Mouse (Mus musculus) adrenal gland, postnatal 25 days (tissue): ENCODE results near the gene Msantd3. TPM values are rescaled to one million over a fixed set of nuclear protein-coding genes. Genes with fewer than 3 reads are reported as not detected.

Experiments used
- DNase-seq: peaks from one replicate; pipeline ENCODE4 v3.0.0; 2021; ENCODE audit warnings: mixed read lengths
- total RNA-seq: library from RNA; stranded (reverse); gene quantifications from 2 replicates; pipeline ENCODE4 v1.2.3, GENCODE M21; 2021

The Msantd3 gene
- total RNA-seq, 1 experiment from 2014 or later, result 15.7 TPM

GRCm38 (mm10) chr4:48555729-48556128 lies 16.0 kb downstream of the Msantd3 start:
- DNase-seq, result peak; percentile 54

GRCm38 (mm10) chr4:48559652-48560051 lies 19.9 kb downstream of the Msantd3 start:
- DNase-seq, result peak; percentile 20

- DNase-seq, result no peak
Observed at GRCm38 (mm10) chr4:48561824-48562223, 22.1 kb downstream of the Msantd3 start.

GRCm38 (mm10) chr4:48564962-48565361 lies 25.2 kb downstream of the Msantd3 start:
- DNase-seq, result no peak

- DNase-seq, result no peak
Observed at GRCm38 (mm10) chr4:48576361-48576760, 36.6 kb downstream of the Msantd3 start.

- DNase-seq, result no peak
Observed at GRCm38 (mm10) chr4:48577831-48578230, 38.1 kb downstream of the Msantd3 start.

GRCm38 (mm10) chr4:48578399-48578798 lies 38.7 kb downstream of the Msantd3 start:
- DNase-seq, result no peak

- DNase-seq, result peak; percentile 12
Observed at GRCm38 (mm10) chr4:48579475-48580110, 39.9 kb downstream of the Msantd3 start.

- no peak for DNase-seq
Observed at GRCm38 (mm10) chr4:48581201-48581600, 41.5 kb downstream of the Msantd3 start.

GRCm38 (mm10) chr4:48581993-48582392 lies 42.3 kb downstream of the Msantd3 start:
- no peak for DNase-seq

GRCm38 (mm10) chr4:48582941-48583340 lies 43.2 kb downstream of the Msantd3 start:
- DNase-seq, result no peak

GRCm38 (mm10) chr4:48584421-48585240 lies 44.9 kb downstream of the Msantd3 start, which contains the start of gene Tmeff1:
Gene Tmeff1 (plus strand): TSS chr4:48585174.
- DNase-seq, result peak; percentile 59

- peak; percentile 60 for DNase-seq
Observed at GRCm38 (mm10) chr4:48585241-48586098, 45.7 kb downstream of the Msantd3 start.

- DNase-seq, result no peak
Observed at GRCm38 (mm10) chr4:48586099-48586821, 46.5 kb downstream of the Msantd3 start.

- no peak for DNase-seq
Observed at GRCm38 (mm10) chr4:48587526-48587925, 47.8 kb downstream of the Msantd3 start.

GRCm38 (mm10) chr4:48588576-48588975 lies 48.8 kb downstream of the Msantd3 start:
- DNase-seq, result no peak

- DNase-seq, result no peak
Observed at GRCm38 (mm10) chr4:48590862-48591261, 51.1 kb downstream of the Msantd3 start.

GRCm38 (mm10) chr4:48591390-48591789 lies 51.7 kb downstream of the Msantd3 start:
- no peak for DNase-seq

GRCm38 (mm10) chr4:48592328-48592727 lies 52.6 kb downstream of the Msantd3 start:
- no peak for DNase-seq

GRCm38 (mm10) chr4:48592844-48593243 lies 53.1 kb downstream of the Msantd3 start:
- DNase-seq, result no peak

- no peak for DNase-seq
Observed at GRCm38 (mm10) chr4:48596111-48596510, 56.4 kb downstream of the Msantd3 start.

- DNase-seq, result no peak
Observed at GRCm38 (mm10) chr4:48605650-48606049, 65.9 kb downstream of the Msantd3 start.
